Mouse (Mus musculus): Measurements from ENCODE around the gene Gmds.

Gene Gmds

GRCm38 (mm10) chr13:31892913-31893514 is 445.5 kb downstream of the Gmds start:
- in situ Hi-C loops (cut with MboI, MseI), result loop anchor here in 1 of 2 experiments (10.0 kb wide), 1 partner anchor 528 kb away; no protein-coding TSS in a partner anchor

- in situ Hi-C loops (cut with MboI, MseI), result no loop called here
Observed at GRCm38 (mm10) chr13:31888500-31888899, 450.0 kb downstream of the Gmds start.

GRCm38 (mm10) chr13:31885769-31886168 is 452.8 kb downstream of the Gmds start:
- in situ Hi-C loops (cut with MboI, MseI), result no loop called here

- in situ Hi-C loops (cut with MboI, MseI), result no loop called here
Observed at GRCm38 (mm10) chr13:31878805-31879477, 459.6 kb downstream of the Gmds start.

GRCm38 (mm10) chr13:31877061-31877460 is 461.5 kb downstream of the Gmds start:
- in situ Hi-C loops (cut with MboI, MseI), result no loop called here

GRCm38 (mm10) chr13:31874427-31874826 is 464.1 kb downstream of the Gmds start:
- in situ Hi-C loops (cut with MboI, MseI), result no loop called here

GRCm38 (mm10) chr13:31873269-31873668 is 465.3 kb downstream of the Gmds start:
- in situ Hi-C loops (cut with MboI, MseI), result no loop called here

- in situ Hi-C loops (cut with MboI, MseI), result no loop called here
Observed at GRCm38 (mm10) chr13:31864786-31865185, 473.8 kb downstream of the Gmds start.

GRCm38 (mm10) chr13:31863461-31863860 is 475.1 kb downstream of the Gmds start:
- in situ Hi-C loops (cut with MboI, MseI), result no loop called here

- in situ Hi-C loops (cut with MboI, MseI), result no loop called here
Observed at GRCm38 (mm10) chr13:31860200-31860599, 478.3 kb downstream of the Gmds start.

- in situ Hi-C loops (cut with MboI, MseI), result no loop called here
Observed at GRCm38 (mm10) chr13:31854000-31854399, 484.5 kb downstream of the Gmds start.

GRCm38 (mm10) chr13:31853564-31853963 is 485.0 kb downstream of the Gmds start:
- in situ Hi-C loops (cut with MboI, MseI), result no loop called here

GRCm38 (mm10) chr13:31849258-31849971 is 489.1 kb downstream of the Gmds start:
- in situ Hi-C loops (cut with MboI, MseI), result no loop called here

- in situ Hi-C loops (cut with MboI, MseI), result no loop called here
Observed at GRCm38 (mm10) chr13:31835802-31836201, 502.7 kb downstream of the Gmds start.

GRCm38 (mm10) chr13:31830332-31830731 is 508.2 kb downstream of the Gmds start:
- in situ Hi-C loops (cut with MboI, MseI), result no loop called here

- in situ Hi-C loops (cut with MboI, MseI), result no loop called here
Observed at GRCm38 (mm10) chr13:31828446-31828845, 510.1 kb downstream of the Gmds start.

- in situ Hi-C loops (cut with MboI, MseI), result no loop called here
Observed at GRCm38 (mm10) chr13:31827820-31828332, 510.7 kb downstream of the Gmds start.

GRCm38 (mm10) chr13:31827160-31827559 is 511.4 kb downstream of the Gmds start:
- in situ Hi-C loops (cut with MboI, MseI), result no loop called here

- in situ Hi-C loops (cut with MboI, MseI), result no loop called here
Observed at GRCm38 (mm10) chr13:31825180-31825579, 513.4 kb downstream of the Gmds start.

GRCm38 (mm10) chr13:31823316-31823715 is 515.2 kb downstream of the Gmds start:
- in situ Hi-C loops (cut with MboI, MseI), result no loop called here

GRCm38 (mm10) chr13:31821050-31821449 is 517.5 kb downstream of the Gmds start:
- in situ Hi-C loops (cut with MboI, MseI), result no loop called here

- in situ Hi-C loops (cut with MboI, MseI), result no loop called here
Observed at GRCm38 (mm10) chr13:31820587-31821017, 517.9 kb downstream of the Gmds start.

Measured in T-helper 17 cell (primary cell).